Mouse (Mus musculus): ENCODE measurements around the gene Ubqln1. TPM values are rescaled to one million over a fixed set of nuclear protein-coding genes. Genes with fewer than 3 reads are reported as not detected.

Ubqln1 gene
- 44.2 and 44.5 TPM in 2 replicates for polyA plus RNA-seq (2015; fragmentation: Nextera tagmentation; extraction: Ambion mirVana)

DNA sequence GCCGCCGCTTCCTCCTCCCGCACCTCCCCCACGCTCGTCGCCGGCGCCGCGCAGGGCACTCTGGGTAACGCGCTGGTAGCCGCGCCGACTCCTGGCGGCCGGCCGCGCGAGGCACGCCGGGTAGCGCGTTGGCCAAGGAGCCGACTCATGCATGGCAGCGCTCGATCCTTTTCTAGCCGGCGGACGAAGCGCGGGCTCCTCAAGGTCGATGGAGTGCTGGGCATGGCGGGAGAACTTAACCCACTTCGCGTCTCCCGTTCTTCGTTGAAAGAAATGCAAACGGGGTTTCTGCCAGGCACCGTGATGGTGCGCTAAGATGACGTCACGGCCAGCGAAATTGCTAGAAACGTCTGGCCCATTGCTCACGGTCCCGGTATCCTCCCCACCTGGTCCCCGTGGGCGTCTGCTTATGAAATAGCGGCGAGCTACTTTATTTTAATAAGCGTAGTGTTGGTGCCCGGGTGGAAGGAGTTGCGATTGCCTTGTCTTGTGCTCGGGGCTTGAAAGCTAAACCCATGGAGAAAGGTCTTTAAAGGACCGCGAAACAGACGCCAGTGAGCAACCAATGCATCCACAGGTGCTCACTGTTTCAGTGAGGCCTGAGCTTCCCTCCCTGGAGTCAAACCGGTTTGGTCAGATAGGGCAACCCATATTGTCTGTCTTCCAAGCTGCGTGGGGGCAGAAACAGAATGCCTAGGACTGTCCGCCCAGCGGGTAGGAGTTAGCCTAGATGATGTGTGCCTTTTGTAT lies at the start of gene Ubqln1:
TSS of gene Ubqln1 (minus strand) at position 62 of the 750 bp plus-strand sequence.
- TF ChIP-seq CTCF (IDR thresholded peaks at IDR 0.05; ENCODE audit: low read depth) = peak; percentile 54
- no peak for TF ChIP-seq EP300 (IDR thresholded peaks at IDR 0.05; ENCODE audit: low read depth)
- 3% methylated on average over 51 of the region's 62 CpGs for WGBS (ENCODE audit: insufficient replicate concordance)
- Histone ChIP-seq H3K4me1 (ENCODE audit: insufficient read depth) (peaks cover 25% of the 10 kb centered on the region), H3K9me3 (ENCODE audit: low read length) (no peaks in the 10 kb centered on the region), H3K27me3 (ENCODE audit: insufficient read depth, low read length) (no peaks in the 10 kb centered on the region), H3K9ac (replicated peaks) (peak within 1 kb of the TSS; percentile 99), H3K4me3 (ENCODE audit: low read depth, low read length) (peak within 1 kb of the TSS; percentile 100), H3K4me2 (ENCODE audit: low read depth, low read length) (peak within 1 kb of the TSS; percentile 67), H3K36me3 (replicated peaks; ENCODE audit: insufficient read depth, low read length) (no peaks in the 10 kb centered on the region), H3K27ac (ENCODE audit: low read depth) (peak within 1 kb of the TSS; percentile 74)
- ATAC-seq = peak; percentile 94
- DNase-seq = peak; percentile 92

DNA sequence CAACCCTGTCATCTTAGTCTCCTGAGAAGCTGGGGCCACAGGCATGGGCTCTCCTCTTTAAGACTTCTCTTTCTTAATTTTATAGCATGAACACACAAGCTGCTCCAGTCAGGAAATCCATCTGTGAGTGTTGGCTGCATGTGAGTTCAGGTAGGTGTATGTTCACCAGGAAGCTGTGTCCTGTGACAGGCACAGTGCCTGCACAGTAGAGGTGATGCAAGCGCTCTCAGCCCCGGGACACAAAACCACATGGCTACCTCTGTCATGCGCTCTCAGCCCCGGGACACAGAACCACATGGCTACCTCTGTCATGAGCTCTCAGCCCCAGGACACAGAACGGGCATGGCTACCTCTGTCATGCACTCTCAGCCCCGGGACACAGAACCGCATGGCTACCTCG lies 48.1 kb upstream of the Ubqln1 start:
- ATAC-seq = peak; percentile 74

DNA sequence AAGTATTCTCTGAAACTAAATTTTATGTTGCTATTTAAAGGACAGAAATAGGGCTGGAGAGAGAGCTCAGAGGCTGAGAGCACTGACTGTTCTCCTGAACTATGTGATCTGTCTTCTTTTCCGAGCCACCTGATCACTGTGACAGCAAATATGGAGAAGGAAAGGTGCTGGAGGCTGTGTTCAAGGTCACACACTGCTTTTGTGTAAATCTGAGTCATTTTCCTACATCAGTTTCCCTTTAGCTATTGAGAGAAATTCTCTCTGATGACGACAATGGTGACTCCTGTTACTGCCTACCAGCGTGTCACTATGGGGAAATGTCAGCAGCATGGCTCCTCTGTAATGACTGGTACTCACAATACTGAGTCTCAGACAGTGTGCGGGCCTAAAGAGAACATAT lies 46.2 kb upstream of the Ubqln1 start:
- Histone ChIP-seq H3K4me1 (ENCODE audit: insufficient read depth) (peaks cover 4% of the 10 kb centered on the region; the same call in 1 of the 2 replicates), H3K4me2 (ENCODE audit: low read depth, low read length) (no peak overlapping the region), H3K27me3 (ENCODE audit: insufficient read depth, low read length) (no peaks in the 10 kb centered on the region), H3K4me3 (ENCODE audit: low read depth, low read length) (no peak overlapping the region), H3K36me3 (replicated peaks; ENCODE audit: insufficient read depth, low read length) (no peaks in the 10 kb centered on the region), H3K9ac (replicated peaks) (no peak overlapping the region), H3K9me3 (ENCODE audit: low read length) (no peaks in the 10 kb centered on the region), H3K27ac (ENCODE audit: low read depth) (no peak overlapping the region)
- no peak for ATAC-seq
- WGBS (ENCODE audit: insufficient replicate concordance) = 73% methylated on average over 4 of the region's 4 CpGs
- TF ChIP-seq EP300 (IDR thresholded peaks at IDR 0.05; ENCODE audit: low read depth) = no peak
- TF ChIP-seq CTCF (IDR thresholded peaks at IDR 0.05; ENCODE audit: low read depth) = no peak
- DNase-seq = no peak

More for the DNA sequence above, 48.1 kb upstream of the Ubqln1 start:
- Histone ChIP-seq H3K4me3 (ENCODE audit: low read depth, low read length) (no peak overlapping the region), H3K27ac (ENCODE audit: low read depth) (no peak overlapping the region), H3K27me3 (ENCODE audit: insufficient read depth, low read length) (no peaks in the 10 kb centered on the region), H3K4me1 (ENCODE audit: insufficient read depth) (peaks cover 4% of the 10 kb centered on the region; the same call in 1 of the 2 replicates), H3K36me3 (replicated peaks; ENCODE audit: insufficient read depth, low read length) (no peaks in the 10 kb centered on the region), H3K9me3 (ENCODE audit: low read length) (no peaks in the 10 kb centered on the region), H3K4me2 (ENCODE audit: low read depth, low read length) (no peak overlapping the region), H3K9ac (replicated peaks) (no peak overlapping the region)
- TF ChIP-seq CTCF (IDR thresholded peaks at IDR 0.05; ENCODE audit: low read depth) = no peak
- TF ChIP-seq EP300 (IDR thresholded peaks at IDR 0.05; ENCODE audit: low read depth) = no peak
- no peak for DNase-seq
- WGBS (ENCODE audit: insufficient replicate concordance) = 64% methylated on average over 8 of the region's 8 CpGs

DNA sequence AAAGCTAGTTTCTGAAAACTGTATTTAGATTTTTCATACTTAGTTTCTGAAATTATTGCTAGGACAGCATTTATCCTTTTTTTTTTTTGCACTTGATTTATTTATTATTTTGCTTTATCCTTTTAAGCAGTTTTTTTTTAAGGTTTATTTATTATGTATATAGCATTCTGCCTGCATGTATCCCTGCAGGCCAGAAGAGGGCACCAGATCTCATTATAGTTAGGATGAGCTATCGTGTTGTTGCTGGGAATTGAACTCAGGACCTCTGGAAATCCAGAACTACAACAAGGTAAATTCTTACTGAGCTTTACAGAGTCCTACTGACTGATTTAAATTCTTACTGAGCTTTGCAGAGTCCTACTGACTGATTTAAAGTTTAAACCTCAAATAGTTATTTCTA lies 37.8 kb upstream of the Ubqln1 start:
- H3K36me3 ChIP-seq (replicated peaks; ENCODE audit: insufficient read depth, low read length) = no peaks in the 10 kb centered on the region; the same call in 1 of the 2 replicates
- H3K4me3 ChIP-seq (ENCODE audit: low read depth, low read length) = no peak overlapping the region
- no peak for DNase-seq
- no peak for ATAC-seq
- H3K9me3 ChIP-seq (ENCODE audit: low read length) = no peaks in the 10 kb centered on the region
- no peaks in the 10 kb centered on the region for H3K27me3 ChIP-seq (ENCODE audit: insufficient read depth, low read length)
- H3K4me2 ChIP-seq (ENCODE audit: low read depth, low read length) = no peak overlapping the region
- peak; percentile 34 for TF ChIP-seq CTCF (IDR thresholded peaks at IDR 0.05; ENCODE audit: low read depth)
- no peak for TF ChIP-seq EP300 (IDR thresholded peaks at IDR 0.05; ENCODE audit: low read depth)
- no peaks in the 10 kb centered on the region for H3K4me1 ChIP-seq (ENCODE audit: insufficient read depth)
- H3K9ac ChIP-seq (replicated peaks) = no peak overlapping the region
- H3K27ac ChIP-seq (ENCODE audit: low read depth) = no peak overlapping the region
- WGBS (ENCODE audit: insufficient replicate concordance) = 78% methylated on average over 1 of the region's 1 CpGs

DNA sequence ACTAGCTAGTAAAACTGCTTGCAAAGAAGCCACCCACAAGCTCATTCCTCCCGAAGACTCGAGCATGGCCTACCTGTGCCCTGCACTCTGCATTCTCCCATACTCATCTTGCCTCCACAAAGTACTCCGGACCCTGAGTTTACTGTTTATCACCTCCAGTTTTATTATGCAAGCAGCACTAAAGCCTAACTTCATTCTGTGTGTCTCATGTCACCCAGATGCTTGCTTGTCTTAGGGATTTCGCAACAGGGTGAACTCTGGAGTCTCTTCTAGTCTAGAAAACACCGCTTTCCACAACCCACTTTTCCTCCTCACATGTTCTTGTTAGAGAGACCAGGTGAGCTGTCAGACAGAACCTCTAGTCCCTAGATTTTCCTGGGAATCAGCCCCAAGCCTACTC lies 33.5 kb upstream of the Ubqln1 start:
- ATAC-seq (no peak), DNase-seq (no peak)
- no peak overlapping the region for H3K4me3 ChIP-seq (ENCODE audit: low read depth, low read length)
- no peak overlapping the region for H3K4me2 ChIP-seq (ENCODE audit: low read depth, low read length)
- no peak overlapping the region for H3K27ac ChIP-seq (ENCODE audit: low read depth)
- H3K9me3 ChIP-seq (ENCODE audit: low read length) = no peaks in the 10 kb centered on the region
- H3K4me1 ChIP-seq (ENCODE audit: insufficient read depth) = no peaks in the 10 kb centered on the region
- H3K36me3 ChIP-seq (replicated peaks; ENCODE audit: insufficient read depth, low read length) = no peaks in the 10 kb centered on the region; the same call in 1 of the 2 replicates
- 71% methylated on average over 5 of the region's 5 CpGs for WGBS (ENCODE audit: insufficient replicate concordance)
- H3K27me3 ChIP-seq (ENCODE audit: insufficient read depth, low read length) = no peaks in the 10 kb centered on the region
- no peak for TF ChIP-seq CTCF (IDR thresholded peaks at IDR 0.05; ENCODE audit: low read depth)
- no peak for TF ChIP-seq EP300 (IDR thresholded peaks at IDR 0.05; ENCODE audit: low read depth)
- H3K9ac ChIP-seq (replicated peaks) = no peak overlapping the region

DNA sequence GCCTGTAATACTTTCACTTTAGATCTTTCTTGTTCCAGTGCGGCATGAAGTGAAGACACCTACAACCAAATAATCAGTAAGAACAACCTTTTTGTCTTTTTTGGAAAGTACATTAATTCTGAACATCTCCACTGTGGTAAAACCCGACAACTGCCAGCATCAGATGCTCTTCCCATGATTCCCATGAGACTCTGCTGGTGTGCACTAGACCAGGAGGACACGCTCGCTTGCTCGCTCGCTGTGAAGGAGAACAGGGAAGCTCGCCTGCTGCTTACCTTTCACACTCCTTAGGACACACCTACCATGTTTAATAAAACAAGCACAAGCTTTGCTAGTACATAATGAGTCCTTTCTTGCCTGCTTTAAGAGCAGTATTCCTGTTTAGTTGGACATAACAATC lies 21.1 kb upstream of the Ubqln1 start:
- no peaks in the 10 kb centered on the region for H3K27me3 ChIP-seq (ENCODE audit: insufficient read depth, low read length)
- 81% methylated on average over 7 of the region's 7 CpGs for WGBS (ENCODE audit: insufficient replicate concordance)
- H3K36me3 ChIP-seq (replicated peaks; ENCODE audit: insufficient read depth, low read length) = no peaks in the 10 kb centered on the region
- no peak overlapping the region for H3K27ac ChIP-seq (ENCODE audit: low read depth)
- no peaks in the 10 kb centered on the region for H3K9me3 ChIP-seq (ENCODE audit: low read length)
- no peak overlapping the region for H3K4me3 ChIP-seq (ENCODE audit: low read depth, low read length)
- ATAC-seq (no peak), DNase-seq (no peak)
- no peak overlapping the region for H3K9ac ChIP-seq (replicated peaks)
- TF ChIP-seq CTCF (IDR thresholded peaks at IDR 0.05; ENCODE audit: low read depth) = no peak
- TF ChIP-seq EP300 (IDR thresholded peaks at IDR 0.05; ENCODE audit: low read depth) = no peak
- no peaks in the 10 kb centered on the region for H3K4me1 ChIP-seq (ENCODE audit: insufficient read depth)
- no peak overlapping the region for H3K4me2 ChIP-seq (ENCODE audit: low read depth, low read length)

Measured in liver, postnatal 0 days (tissue).